In genomic region chr10:83071785-83072580, GRCm38 (mm10) we compare ENCODE assay signal across 15 mouse cellular contexts.
DNase-seq lines count a peak whose midpoint lies in the region; ATAC-seq and TF ChIP-seq lines count a peak whose summit lies in the region.
"Had no signal": no experiment of that assay in that cellular context is flagged by ENCODE, and none has a peak within 500 bp of the region (broad histone marks: within the 10 kb centered on the region; RNA-seq: fewer than 3 reads in every experiment).

No protein-coding gene starts in this region.

- DNase-seq in kidney, postnatal 36 days = no peak
- no peak for DNase-seq in midbrain, embryonic 11.5 days (ENCODE audit: low spot score, missing footprints)
- no peak for DNase-seq in midbrain, postnatal 0 days (ENCODE audit: low spot score)
- peak; percentile 75 for DNase-seq in thymus, postnatal 10 days (ENCODE audit: low spot score in 2 of 2)
- DNase-seq in cerebellum, postnatal 36 days = no peak
- DNase-seq: cerebellum, postnatal 14 days had no signal

- H3K4me3 ChIP-seq in kidney, embryonic 15.5 days (replicated peaks) = no peak overlapping the region
- no peak overlapping the region for H3K4me3 ChIP-seq in midbrain, embryonic 11.5 days (ENCODE audit: low read depth, low read length)
- no peak overlapping the region for H3K4me3 ChIP-seq in midbrain, postnatal 0 days (ENCODE audit: low read depth, low read length)
- H3K4me3 ChIP-seq: embryonic facial prominence, embryonic 15.5 days; limb, embryonic 10.5 days; megakaryocyte, embryonic 14.5 days; myocyte had no signal

- H3K27me3 ChIP-seq in kidney, embryonic 15.5 days = no peaks in the 10 kb centered on the region
- no peaks in the 10 kb centered on the region for H3K27me3 ChIP-seq in midbrain, embryonic 11.5 days (ENCODE audit: control insufficient read depth, insufficient read depth, low read length)
- H3K27me3 ChIP-seq in midbrain, postnatal 0 days (ENCODE audit: insufficient read depth, low read length) = no peaks in the 10 kb centered on the region
- H3K27me3 ChIP-seq: CH12.LX; embryonic facial prominence, embryonic 15.5 days; megakaryocyte, embryonic 14.5 days; Patski had no signal

- no peak overlapping the region for H3K4me2 ChIP-seq in kidney, embryonic 15.5 days
- no peak overlapping the region for H3K4me2 ChIP-seq in midbrain, embryonic 11.5 days
- H3K4me2 ChIP-seq in midbrain, postnatal 0 days (ENCODE audit: low read depth, low read length, poor library complexity, severe bottlenecking) = no peak overlapping the region
- H3K4me2 ChIP-seq: embryonic facial prominence, embryonic 15.5 days had no signal

- H3K36me3 ChIP-seq in kidney, embryonic 15.5 days = no peaks in the 10 kb centered on the region
- H3K36me3 ChIP-seq in midbrain, embryonic 11.5 days (ENCODE audit: control insufficient read depth, insufficient read depth, low read length) = no peaks in the 10 kb centered on the region
- H3K36me3 ChIP-seq in midbrain, postnatal 0 days (ENCODE audit: insufficient read depth, low read length) = no peaks in the 10 kb centered on the region
- H3K36me3 ChIP-seq: embryonic facial prominence, embryonic 15.5 days; limb, embryonic 10.5 days had no signal

- peak; percentile 28; the same call in 1 of the 2 replicates for ATAC-seq in kidney, embryonic 15.5 days (replicated peaks; ENCODE audit: low FRiP score)
- peak; percentile 20; the same call in 1 of the 2 replicates for ATAC-seq in midbrain, embryonic 11.5 days (ENCODE audit: low FRiP score)
- ATAC-seq in midbrain, postnatal 0 days (ENCODE audit: low FRiP score) = no peak
- ATAC-seq in erythroblast, adult 5-6 weeks (replicated peaks; ENCODE audit: low FRiP score, poor library complexity, severe bottlenecking) = 0 out of 2 replicates have a peak, but pooled peaks have one; percentile 15
- ATAC-seq: inflammation-experienced regulatory T-cells, adult 6 months; Patski had no signal

- peak overlapping the region; percentile 64 for H3K27ac ChIP-seq in kidney, embryonic 15.5 days
- no peak overlapping the region for H3K27ac ChIP-seq in midbrain, embryonic 11.5 days (ENCODE audit: low read depth, low read length)
- H3K27ac ChIP-seq in midbrain, postnatal 0 days (ENCODE audit: low read depth, low read length) = no peak overlapping the region
- H3K27ac ChIP-seq: embryonic facial prominence, embryonic 15.5 days had no signal

- H3K9me3 ChIP-seq in kidney, embryonic 15.5 days (replicated peaks) = no peaks in the 10 kb centered on the region
- H3K9me3 ChIP-seq in midbrain, embryonic 11.5 days (ENCODE audit: control insufficient read depth, low read length) = no peaks in the 10 kb centered on the region
- no peaks in the 10 kb centered on the region for H3K9me3 ChIP-seq in midbrain, postnatal 0 days (ENCODE audit: low read length)
- H3K9me3 ChIP-seq: embryonic facial prominence, embryonic 15.5 days; limb, embryonic 10.5 days; megakaryocyte, embryonic 14.5 days had no signal

- H3K9ac ChIP-seq in kidney, embryonic 15.5 days = no peak overlapping the region
- H3K9ac ChIP-seq in midbrain, embryonic 11.5 days (ENCODE audit: low read length) = no peak overlapping the region
- H3K9ac ChIP-seq in midbrain, postnatal 0 days (replicated peaks; ENCODE audit: low read length, poor library complexity, severe bottlenecking) = no peak overlapping the region
- H3K9ac ChIP-seq: embryonic facial prominence, embryonic 15.5 days had no signal

- peaks cover 60% of the 10 kb centered on the region for H3K4me1 ChIP-seq in kidney, embryonic 15.5 days
- peaks cover 7% of the 10 kb centered on the region for H3K4me1 ChIP-seq in midbrain, embryonic 11.5 days (ENCODE audit: control insufficient read depth, insufficient read depth, low read length)
- H3K4me1 ChIP-seq in midbrain, postnatal 0 days (ENCODE audit: insufficient read depth, low read length) = no peaks in the 10 kb centered on the region
- H3K4me1 ChIP-seq: embryonic facial prominence, embryonic 15.5 days had no signal

- 47% methylated on average over 19 of the region's 19 CpGs for WGBS in kidney, embryonic 15.5 days
- WGBS in midbrain, embryonic 11.5 days = 79% methylated on average over 19 of the region's 19 CpGs
- WGBS in midbrain, postnatal 0 days = 78% methylated on average over 19 of the region's 19 CpGs

- TF ChIP-seq CTCF in midbrain, postnatal 0 days (IDR thresholded peaks at IDR 0.05) = no peak

Comparison
In these comparisons a context has a peak if more than half of its experiments do, and no peak if none do; other contexts are left out.
1. DNase-seq: peak in thymus, postnatal 10 days (2 of 2); none in kidney, postnatal 36 days (0 of 2), midbrain, embryonic 11.5 days (single experiment), midbrain, postnatal 0 days (single experiment) and cerebellum, postnatal 36 days (0 of 2).